Mouse (Mus musculus) induced T-regulatory cell, adult 2 months (primary cell): ENCODE results near the gene Gapdh.
A peak's percentile ranks its signal among the peaks of the same experiment; 100 is the strongest.

Experiments
- DNase-seq: peaks from one replicate; pipeline ENCODE4 v3.0.0-alpha.2; 2012; ENCODE audit warnings: low read depth

Gene Gapdh

DNA sequence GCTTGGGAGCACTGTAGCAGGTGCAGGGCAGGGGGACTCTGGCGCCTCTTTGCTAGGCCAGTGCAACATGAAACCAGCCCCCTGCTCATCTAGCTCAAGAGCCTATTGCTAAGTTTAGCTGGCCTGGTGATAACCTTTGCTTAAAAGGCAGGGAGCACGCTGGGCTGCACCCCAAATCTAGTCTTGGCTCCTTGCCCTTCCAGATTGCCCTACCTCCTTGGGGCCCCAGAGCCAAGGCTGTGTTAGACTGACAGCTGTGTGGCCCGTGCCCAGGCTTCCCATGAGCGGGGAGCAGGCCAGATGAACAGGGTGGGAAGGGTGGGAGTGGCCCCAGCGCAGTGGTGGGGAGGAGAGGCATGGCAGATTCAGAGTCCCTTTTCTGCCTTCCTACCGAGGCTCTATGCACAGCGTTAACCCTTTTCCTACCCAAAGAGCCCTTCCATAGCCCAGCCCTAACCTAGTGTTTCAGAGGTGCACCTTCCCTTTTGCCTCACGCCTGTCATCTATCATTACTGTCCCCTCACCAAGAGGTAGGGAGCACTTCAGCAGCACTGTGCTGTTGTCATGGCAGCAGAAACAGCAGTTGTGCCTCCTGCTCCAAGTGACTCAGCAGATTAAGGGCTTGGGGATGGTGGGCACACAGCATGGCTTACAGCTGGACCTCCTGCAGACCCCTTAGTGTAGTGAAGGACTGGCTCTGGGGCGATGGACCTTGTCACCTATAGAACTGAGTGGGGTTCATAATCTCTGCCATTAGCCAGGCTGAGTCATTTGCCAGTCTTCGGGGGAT lies 789 bp upstream of the Gapdh start:
- no peak for DNase-seq

DNA sequence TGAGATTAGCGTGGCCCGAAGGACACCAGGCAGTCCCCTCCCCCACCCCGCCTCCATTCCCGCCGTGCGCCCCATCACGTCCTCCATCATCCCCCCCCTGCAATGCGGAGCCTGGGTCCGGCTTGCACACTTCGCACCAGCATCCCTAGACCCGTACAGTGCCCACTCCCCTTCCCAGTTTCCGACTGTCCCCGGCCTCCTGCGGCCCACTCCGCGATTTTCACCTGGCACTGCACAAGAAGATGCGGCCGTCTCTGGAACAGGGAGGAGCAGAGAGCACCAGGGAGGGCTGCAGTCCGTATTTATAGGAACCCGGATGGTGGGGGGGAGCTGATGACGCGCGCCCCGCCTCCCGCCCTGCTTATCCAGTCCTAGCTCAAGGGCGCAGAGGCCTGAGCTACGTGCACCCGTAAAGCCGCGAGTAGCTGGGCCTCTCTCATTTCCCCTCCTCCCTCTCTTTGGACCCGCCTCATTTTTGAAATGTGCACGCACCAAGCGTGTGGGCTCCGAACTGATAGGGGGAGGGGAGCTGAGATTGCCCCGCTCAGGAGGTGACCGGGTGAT lies 857 bp downstream of the Gapdh start:
- DNase-seq, result peak; percentile 98

DNA sequence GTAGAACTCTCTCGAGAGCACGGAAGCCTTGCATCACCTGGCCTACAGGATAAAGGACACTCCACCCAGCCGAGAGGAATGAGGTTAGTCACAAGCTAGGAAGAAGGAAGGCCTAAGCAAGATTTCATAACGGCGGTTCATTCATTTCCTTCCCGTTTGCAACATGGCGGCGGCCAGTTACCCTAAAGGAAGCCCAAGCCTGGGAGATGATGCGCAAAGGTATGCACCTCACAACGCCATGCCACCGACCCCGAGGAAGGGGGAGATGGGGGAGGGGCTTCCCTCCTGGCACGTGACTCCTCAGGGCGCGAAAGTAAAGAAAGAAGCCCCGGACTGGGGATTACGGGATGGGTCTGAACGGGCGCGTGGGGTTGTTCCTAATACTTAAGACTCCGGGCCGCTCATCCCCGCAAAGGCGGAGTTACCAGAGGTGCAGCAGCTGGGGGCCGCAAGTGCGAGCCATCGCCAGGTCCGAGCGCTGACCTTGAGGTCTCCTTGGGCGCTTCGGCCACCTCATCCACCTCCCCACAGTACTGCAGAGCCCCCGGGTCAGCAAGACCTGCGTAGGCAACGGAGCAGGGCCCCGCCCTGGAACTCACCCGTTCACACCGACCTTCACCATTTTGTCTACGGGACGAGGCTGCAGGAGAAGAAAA lies 1.5 kb downstream of the Gapdh start:
- peak; percentile 87 for DNase-seq

DNA sequence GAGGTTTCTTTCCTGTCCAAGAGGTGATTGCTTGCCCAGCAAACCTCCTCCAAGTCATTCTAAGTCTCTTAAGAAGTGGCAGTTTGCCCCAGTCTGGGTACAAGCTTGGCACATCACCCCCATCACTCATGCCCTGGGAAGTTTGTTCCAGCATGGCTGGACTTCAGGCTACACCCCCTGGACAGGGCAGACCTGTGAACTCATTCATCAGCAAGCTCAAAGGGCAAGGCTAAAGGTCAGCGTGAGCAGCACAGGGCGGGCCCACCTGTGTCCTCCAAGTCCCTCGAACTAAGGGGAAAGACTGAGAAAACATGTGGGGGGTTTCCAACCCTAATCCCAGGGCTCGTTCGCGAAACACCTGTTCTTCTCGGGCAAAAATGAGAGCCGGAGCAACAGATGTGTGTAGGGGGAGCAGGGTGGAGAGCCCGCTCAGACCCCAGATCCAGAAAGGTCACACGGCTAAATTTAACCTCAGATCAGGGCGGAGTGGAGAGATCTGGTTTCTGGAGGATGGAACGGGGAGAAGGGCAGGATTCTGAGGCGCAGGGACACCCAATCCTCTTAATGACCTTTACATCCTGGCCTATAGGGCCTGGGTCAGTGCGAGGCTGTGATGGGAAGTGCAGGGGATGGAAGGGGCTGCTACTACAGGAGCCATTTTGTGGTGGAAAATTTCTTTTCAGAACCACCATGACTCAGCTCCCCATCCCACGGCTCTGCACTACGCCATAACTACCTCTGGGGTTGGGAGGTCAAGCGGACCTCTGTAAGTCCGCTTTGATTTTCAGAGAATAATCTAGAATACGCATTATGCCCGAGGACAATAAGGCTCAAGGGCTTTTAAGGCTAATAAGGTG lies 2.2 kb downstream of the Gapdh start:
- peak; percentile 50 for DNase-seq

DNA sequence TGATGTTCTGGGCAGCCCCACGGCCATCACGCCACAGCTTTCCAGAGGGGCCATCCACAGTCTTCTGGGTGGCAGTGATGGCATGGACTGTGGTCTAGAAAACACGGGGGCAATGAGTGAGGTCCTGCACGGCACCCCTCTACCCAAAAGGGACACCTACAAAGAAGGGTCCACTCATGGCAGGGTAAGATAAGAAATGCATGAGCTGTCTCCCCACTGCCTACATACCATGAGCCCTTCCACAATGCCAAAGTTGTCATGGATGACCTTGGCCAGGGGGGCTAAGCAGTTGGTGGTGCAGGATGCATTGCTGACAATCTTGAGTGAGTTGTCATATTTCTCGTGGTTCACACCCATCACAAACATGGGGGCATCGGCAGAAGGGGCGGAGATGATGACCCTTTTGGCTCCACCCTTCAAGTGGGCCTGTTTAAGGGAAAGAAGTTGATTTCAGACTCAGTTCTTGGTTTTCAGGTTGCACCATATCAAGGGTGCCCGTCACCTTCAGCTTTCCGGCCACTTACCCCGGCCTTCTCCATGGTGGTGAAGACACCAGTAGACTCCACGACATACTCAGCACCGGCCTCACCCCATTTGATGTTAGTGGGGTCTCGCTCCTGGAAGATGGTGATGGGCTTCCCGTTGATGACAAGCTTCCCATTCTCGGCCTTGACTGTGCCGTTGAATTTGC lies 3.5 kb downstream of the Gapdh start:
- peak; percentile 29 for DNase-seq

DNA sequence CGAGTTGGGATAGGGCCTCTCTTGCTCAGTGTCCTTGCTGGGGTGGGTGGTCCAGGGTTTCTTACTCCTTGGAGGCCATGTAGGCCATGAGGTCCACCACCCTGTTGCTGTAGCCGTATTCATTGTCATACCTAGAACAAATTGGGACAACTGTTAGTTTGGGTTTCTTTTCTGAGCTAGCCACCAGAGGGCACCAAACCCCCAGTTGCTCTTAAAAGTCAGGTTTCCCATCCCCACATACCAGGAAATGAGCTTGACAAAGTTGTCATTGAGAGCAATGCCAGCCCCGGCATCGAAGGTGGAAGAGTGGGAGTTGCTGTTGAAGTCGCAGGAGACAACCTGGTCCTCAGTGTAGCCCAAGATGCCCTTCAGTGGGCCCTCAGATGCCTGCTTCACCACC lies 4.3 kb downstream of the Gapdh start:
- DNase-seq, result peak; percentile 93

DNA sequence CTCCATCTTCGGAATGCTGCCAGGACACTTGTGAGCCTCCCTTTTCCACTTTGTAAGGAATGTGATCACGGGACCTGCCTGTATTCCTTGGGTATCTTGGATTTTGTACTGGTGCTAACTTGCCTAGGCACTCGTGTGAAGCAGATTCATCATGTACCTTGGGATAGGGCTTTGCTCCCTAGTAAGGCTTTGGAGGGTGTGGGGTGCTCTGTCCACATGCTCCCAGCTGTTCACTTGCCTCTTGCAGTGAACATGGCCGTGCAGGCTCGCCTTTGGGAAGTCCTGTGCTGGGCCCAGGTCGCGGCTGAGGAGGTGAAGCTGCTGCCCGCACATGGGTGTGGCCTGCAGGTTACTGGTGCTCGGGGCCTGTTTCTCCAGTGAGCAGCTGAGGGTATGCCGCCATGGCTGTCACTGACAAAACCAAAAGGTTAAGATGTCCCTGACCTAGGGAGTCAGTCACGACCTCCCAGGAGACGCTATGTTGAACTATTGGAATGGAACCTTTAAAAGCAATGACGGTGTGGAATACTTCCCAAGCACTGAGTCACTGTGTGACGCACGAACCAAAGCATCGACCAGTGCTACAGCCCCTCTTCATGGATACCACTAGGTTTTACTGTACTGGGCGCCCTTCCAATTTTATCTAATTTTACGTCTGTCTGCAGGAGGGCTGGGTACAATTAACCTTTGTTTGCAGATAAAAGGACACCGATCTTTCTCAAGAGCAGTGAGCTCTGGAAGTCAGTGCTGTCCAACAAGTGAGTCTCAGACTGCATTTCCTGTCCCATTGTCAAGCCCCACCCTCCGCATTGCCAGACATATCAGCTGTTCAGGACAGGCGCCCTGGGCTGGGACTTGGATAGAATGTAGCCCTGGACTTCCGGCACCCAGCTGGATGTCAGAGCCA lies 5.2 kb downstream of the Gapdh start:
- DNase-seq, result peak; percentile 66

DNA sequence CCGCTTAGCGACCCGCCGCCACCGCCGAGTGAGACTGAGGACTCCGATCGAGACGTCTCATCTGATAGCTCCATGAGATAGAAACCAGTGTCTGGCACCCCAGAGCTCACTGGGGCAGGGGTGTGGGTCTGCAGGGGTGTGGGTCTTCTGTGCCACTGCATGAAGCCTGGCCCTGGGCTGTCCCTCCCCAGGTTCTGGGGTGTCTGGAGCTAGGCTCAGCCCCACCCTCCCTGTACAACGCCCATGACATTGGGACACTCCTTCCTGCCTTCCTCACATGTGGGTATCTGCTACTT lies 5.8 kb downstream of the Gapdh start:
- DNase-seq, result peak; percentile 30

DNA sequence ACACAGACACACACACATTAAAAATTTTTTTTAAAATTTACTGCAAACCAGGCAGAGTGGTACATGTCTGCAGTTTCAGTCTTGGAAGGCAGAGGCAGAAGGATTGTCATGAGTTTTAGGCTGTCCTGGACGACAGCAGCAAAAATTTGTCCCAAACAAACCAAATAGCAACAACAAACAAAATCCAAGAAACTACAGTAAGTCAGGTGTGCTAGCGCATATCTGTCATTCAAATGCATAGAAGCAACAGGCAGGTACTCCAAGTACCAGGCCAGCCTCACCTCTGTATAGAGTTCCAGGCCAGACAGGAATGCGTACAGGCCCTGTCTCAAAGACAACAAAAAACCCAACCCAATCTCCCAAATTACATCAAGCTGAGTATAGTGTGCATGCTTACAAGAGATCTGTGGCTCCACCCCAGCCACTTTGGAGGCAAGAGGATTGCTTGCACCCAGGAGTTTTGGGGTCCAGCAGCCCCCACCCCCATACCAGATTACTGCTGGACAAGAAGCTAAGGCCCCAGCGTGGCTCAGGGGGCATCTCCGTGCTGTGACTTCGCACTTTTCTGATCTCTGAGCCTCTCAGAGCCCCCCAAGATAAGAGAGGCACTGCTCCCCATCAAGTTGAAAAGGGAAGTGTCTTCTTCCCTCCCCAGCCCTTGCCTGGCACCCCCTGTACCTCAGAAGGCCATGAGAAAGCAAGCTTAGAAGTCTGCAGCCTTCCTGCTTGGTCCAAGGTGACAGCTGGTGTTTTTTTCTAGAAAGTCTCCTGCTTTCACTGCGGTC lies 6.3 kb downstream of the Gapdh start:
- no peak for DNase-seq

DNA sequence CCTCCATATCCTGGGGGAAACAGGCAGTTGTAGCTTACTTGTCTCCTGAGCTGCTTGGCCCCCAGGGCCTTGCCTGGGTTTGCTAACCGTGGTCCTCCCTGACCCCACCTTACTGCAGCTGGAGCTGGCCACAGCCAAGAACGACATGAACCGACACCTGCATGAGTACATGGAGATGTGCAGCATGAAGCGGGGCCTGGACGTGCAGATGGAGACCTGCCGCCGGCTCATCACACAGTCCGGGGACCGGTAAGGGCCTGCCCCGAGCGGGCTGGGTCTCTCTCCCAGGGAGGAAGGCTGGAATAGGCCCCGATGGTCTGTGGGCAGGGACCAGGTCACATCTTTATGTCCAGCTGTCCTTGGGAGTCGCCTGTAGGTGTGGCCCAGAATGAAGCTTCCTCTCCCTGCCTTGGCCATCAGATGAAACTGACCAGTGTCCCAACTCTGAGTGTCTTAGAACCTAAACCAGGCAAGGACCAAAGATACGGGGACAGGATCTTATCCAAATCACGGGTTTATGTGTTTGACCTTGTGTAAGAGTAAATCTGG lies 7.2 kb downstream of the Gapdh start:
- DNase-seq, result no peak

DNA sequence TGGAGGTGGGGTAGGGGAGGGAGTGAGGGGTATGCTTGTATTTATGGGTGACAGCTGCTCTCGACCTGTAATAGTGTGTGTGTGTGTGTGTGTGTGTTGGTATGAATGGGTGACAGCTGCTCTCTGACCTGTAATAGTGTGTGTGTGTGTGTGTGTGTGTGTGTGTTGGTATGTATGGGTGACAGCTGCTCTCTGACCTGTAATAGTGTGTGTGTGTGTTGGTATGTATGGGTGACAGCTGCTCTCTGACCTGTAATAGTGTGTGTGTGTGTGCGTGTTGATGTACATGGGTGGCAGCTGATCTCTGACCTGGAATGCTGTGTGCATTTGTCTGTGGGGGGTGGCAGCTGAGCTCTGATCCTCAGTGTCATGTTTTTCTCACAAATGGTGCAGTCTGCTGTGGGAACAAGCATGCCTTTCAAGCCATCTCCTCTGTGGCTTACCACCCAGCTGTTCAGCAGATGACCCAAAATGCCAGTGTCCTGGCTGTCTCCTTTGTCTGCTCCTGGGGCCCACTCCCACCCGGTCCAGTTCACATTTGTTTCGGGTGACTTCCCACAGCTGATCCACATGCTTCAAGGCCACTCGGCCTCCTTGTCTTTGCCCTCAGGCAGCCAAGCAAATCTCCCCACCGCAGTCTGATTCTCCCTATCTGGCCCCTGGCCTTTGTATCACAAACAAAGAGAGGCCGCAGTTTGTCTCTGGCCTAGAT lies 9.2 kb downstream of the Gapdh start:
- DNase-seq, result no peak

DNA sequence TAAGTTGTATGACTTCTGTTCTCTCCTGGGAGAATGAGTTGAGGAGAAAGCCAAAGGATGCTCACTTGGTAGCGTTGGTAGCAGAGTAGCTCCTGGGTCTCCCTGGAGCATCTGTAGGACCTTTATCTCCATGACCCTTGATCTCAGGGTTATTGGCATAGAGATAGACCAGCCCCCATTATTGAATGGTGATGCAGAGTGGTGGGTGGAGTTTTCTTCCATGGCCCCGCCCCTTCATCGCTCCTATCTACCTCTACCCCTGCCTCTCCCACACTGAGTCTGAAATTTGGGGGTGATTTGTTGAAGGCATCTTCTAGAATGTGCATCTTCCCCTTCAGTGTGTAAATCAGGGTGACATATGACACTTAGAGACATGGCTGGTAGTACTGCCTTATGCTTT lies 9.8 kb downstream of the Gapdh start:
- no peak for DNase-seq

DNA sequence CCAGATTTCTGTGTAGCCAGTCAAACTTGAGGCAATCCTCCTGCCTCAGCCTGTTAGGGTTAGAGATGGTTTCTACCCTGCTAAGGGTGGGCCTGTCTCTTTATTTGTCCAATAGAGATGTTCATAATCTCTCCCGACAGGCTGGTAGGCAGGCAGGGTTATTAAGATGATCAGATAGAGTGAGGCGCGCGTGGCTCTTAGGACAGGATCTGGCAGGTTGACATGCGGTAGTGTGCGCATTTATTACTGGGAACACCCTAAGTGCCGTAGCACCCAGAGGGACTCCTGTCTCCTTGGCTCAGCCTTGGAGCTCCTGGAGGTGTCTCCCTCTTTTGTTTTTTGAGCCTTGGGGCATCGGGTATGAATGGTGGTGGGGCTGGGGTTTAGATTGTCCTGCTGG lies 11.0 kb downstream of the Gapdh start:
- no peak for DNase-seq

DNA sequence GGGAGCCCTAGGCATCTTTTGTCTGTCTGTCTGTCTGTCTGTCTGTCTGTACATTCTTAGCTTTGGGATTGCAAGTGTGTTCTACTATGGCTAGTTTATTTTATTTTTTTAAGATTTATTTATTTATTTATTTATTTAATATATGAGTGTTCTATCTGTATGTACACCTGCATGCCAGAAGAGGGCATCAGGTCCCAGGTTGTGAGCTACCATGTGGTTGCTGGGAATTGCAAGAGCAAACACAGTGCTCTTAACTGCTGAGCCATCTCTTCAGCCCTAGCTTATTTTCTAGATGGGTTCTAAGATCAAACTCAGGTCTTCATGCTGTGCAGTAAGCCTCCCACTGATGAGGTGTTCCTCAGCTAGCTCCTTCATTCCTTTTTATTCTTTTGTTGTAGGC lies 11.7 kb downstream of the Gapdh start:
- peak; percentile 58 for DNase-seq

DNA sequence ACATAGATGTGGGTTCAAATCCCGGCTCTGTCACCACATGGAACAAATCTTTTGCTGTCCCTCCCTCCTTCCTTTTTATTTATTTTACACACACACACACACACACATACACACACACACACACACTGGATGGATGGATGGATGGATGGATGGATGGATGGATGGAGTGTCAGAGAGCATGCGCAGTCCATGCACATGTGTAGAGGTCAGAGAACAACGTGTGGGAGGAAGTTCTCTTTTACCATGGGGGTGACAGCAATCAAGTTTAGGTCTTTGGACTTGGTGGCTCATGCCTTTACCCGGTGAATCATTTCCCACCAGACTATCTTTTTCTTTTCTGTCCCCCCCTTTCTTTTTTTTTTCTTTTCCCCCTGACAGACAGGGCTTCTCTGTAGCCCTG lies 12.6 kb downstream of the Gapdh start:
- no peak for DNase-seq

DNA sequence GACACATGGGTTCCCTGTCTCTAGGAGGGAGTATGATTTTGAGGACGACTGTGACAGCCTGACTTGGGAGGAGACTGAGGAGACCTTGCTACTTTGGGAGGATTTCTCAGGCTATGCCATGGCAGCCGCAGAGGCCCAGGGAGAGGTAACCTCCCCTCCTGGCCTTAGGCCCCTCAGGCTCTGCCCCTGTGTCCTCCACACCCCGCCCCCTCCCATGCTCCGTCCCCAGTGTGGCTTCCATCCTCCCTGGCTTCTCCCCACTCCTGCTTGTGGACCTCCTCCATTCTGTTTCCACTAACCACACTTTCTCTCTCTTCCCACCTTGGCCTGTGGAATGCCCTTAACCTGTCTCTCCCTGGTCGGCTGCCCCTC lies 13.3 kb downstream of the Gapdh start:
- DNase-seq, result no peak

DNA sequence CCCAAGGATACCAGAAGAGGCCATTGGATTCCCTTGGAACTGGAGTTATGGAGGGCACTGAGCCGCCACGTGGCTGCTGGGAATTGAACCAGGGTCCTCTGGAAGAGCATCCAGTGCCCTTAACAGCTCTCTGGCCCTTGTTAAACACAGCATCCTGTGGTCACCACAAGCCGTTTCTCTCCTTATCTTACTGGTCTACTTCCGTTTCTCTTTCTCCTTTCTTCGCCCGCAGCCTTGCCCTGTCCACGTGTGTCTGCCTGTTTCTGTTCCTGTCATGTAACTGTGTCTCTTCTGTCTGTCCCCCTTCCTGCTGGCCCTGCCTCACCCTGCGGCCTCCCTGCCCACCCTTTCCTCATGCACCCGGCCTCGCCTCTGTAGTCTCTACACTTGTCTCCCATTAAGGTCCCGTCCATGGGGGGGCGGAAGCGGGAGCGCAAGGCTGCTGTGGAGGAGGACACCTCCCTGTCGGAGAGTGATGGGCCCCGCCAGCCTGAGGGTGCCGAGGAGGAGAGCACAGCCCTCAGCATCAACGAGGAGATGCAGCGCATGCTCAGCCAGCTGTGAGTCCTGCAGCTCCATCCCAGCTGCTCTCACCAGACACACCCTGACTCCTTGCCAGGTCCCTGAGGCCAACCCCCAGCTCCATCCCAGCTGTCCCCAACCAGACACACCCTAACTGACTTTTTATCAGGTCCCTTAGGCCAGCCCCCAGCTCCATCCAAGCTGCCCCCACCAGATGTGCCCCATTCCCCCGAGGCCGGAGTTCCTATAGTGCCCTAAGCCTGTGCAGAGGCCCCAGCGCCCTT lies 13.9 kb downstream of the Gapdh start:
- DNase-seq, result no peak

DNA sequence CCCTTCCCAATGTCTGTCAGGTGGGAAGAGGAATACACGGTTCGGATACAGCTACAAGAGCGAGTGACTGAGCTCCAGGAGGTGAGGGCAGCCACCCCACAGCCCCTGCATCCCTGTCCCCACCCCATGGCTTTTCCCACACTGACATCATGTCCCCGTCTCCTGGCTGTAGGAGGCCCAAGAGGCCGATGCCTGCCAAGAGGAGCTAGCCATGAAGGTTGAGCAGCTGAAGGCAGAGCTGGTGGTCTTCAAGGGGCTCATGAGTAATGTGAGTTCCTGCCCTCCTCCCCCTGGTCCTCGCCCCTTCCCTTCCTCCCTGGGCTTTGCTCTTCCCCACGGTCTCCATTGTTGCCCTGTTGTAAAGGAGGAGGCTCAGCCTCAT lies 16.7 kb downstream of the Gapdh start:
- DNase-seq, result no peak
